Mouse (Mus musculus): Measurements from ENCODE around the gene Ankrd34a. TPM values are rescaled to one million over a fixed set of nuclear protein-coding genes. Genes with fewer than 3 reads are reported as not detected.

Gene Ankrd34a
- polyA plus RNA-seq, 1 experiment from 2014 or later = 2.7 TPM

DNA sequence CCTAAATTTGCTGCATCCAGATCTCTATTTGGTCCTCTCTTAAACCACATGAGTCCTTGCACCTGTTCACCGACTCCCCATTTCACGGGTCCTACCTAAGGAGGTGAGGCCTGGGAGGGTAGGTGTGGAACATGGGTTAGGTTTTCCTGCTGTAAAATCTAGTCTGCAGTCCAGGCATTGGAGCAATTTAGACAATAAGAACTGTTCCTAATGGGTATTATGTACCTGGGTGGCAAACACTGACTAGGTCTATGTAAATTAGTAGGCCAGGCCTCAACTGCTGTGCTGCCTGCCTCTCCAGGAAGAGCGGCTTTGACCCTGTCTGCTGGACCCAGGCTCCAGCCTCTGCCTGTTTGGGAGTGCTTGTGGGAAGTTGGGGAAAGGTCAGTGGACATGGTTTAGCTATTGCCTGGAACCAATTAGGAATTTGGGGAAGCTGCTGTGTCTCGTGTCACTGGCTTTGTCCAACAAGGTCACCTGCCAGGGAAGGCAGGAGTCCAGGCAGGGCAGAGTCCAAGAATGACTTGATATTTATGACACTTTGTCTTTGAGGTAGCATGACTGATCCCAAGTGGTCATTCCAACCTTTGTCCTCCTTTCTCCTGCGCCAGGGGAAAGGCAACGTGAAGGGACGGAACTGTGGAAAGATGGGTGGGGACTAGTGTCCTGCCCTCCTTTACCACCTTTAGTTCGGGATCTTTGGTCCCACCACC, 21.0 kb upstream of the Ankrd34a start:
- 82% methylated on average over 8 of the region's 8 CpGs for WGBS
- H3K4me3 ChIP-seq (replicated peaks; ENCODE audit: low read length) = no peak overlapping the region

DNA sequence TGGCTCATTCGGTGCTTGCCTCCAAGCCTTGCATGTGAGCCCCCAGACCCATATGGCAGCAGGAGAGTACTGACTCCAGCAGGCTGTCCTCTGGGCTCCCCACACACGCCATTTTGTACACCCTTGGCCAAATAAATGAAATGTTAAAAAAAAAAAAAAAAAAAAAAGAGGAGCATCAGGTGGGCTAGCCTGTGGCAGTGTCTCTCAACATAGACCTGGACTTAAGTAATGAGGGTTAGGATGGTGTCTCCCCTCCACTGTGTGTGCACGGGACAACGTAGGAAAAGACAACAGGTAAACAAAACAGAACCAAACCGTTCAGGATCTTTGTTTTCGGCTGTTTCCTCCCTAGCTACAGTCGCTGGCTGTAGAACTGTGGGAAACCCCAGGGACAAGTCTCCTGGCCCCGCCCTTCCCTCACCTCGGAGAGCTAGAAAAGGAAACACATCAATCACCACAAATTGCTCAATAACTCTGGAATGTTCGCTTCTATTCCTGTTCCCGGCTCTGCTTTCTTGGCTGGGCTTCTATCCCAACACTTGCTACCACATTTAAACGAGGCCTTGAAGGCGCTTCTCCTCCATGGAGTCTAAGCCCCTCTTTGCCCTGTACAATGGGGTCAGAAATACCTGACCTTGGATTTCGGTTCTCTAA, 20.3 kb upstream of the Ankrd34a start:
- no peaks in the 10 kb centered on the region for H3K9me3 ChIP-seq (replicated peaks; ENCODE audit: control insufficient read depth, low read length)
- no peaks in the 10 kb centered on the region for H3K36me3 ChIP-seq (ENCODE audit: control insufficient read depth, insufficient read depth, low read length)
- peak overlapping the region; percentile 52 for H3K4me2 ChIP-seq (ENCODE audit: low read depth, low read length)
- peaks cover 27% of the 10 kb centered on the region for H3K4me1 ChIP-seq (ENCODE audit: control insufficient read depth, insufficient read depth, low read length)
- H3K27me3 ChIP-seq (ENCODE audit: control insufficient read depth, insufficient read depth, low read length) = no peaks in the 10 kb centered on the region
- H3K4me3 ChIP-seq (replicated peaks; ENCODE audit: low read length) = peak overlapping the region; percentile 22
- WGBS = 22% methylated on average over 14 of the region's 14 CpGs
- peak overlapping the region; percentile 95 for H3K27ac ChIP-seq (ENCODE audit: low read length)
- H3K9ac ChIP-seq (ENCODE audit: low read length) = peak overlapping the region; percentile 54
- ATAC-seq (ENCODE audit: insufficient read depth, low FRiP score) = peak; percentile 59

More for the DNA sequence above, 21.0 kb upstream of the Ankrd34a start:
- Histone ChIP-seq H3K27ac (ENCODE audit: low read length) (peak overlapping the region; percentile 95), H3K9me3 (replicated peaks; ENCODE audit: control insufficient read depth, low read length) (no peaks in the 10 kb centered on the region), H3K4me1 (ENCODE audit: control insufficient read depth, insufficient read depth, low read length) (peaks cover 24% of the 10 kb centered on the region), H3K9ac (ENCODE audit: low read length) (0 out of 2 replicates have a peak overlapping the region, but pooled peaks have one; percentile 11), H3K4me2 (ENCODE audit: low read depth, low read length) (no peak overlapping the region; the same call in 1 of the 2 replicates), H3K27me3 (ENCODE audit: control insufficient read depth, insufficient read depth, low read length) (no peaks in the 10 kb centered on the region), H3K36me3 (ENCODE audit: control insufficient read depth, insufficient read depth, low read length) (no peaks in the 10 kb centered on the region)
- ATAC-seq (ENCODE audit: insufficient read depth, low FRiP score) = no peak

DNA sequence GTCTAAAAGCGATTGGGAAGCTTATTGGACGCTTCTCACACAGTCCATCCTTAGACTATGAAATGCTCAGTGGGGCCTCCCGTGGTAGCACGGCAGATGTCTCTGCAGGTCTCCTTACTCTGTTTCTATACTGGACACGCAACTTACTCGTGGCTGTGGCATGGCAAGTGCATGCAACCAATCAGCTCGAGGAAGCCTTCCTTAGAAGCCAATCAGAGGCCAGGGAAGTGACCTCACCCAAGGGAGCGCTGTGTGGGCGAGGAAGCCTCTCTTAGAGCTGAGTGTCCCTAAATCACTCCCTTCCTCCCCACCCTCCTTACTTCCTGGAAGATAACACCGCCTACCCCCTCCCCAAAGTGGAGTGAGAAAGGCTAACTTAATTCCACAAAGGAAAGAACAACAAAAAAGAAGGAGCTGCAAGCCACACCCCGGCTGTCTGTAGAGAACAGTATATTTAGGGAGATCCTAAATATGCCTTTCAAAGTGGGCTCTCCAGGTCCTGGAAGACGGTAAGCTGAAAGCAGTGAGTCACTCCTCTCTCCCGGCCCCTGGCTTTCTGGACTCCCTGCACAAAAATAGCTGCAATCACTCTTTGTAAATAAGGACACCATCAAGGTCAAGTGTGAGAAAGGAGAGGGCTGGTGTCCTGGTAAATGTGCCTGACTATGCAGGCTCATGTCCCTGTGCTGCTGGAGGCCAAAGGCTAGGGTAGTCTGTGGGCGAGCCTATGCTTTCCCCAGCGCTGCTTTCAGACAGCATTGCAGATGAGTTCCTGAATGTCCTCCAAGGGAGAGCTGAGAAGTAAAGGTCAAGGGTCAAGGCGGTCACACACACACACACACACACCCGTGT, 19.5 kb upstream of the Ankrd34a start, which contains the start of gene Gm16253:
Gene Gm16253 (plus strand): TSS at position 295 of the 852 bp plus-strand sequence.
- H3K27ac ChIP-seq (ENCODE audit: low read length) = peak within 1 kb of the TSS; percentile 95
- H3K9me3 ChIP-seq (replicated peaks; ENCODE audit: control insufficient read depth, low read length) = no peaks in the 10 kb centered on the region
- H3K4me1 ChIP-seq (ENCODE audit: control insufficient read depth, insufficient read depth, low read length) = peaks cover 27% of the 10 kb centered on the region
- no peaks in the 10 kb centered on the region for H3K36me3 ChIP-seq (ENCODE audit: control insufficient read depth, insufficient read depth, low read length)
- peak within 1 kb of the TSS; percentile 55 for H3K9ac ChIP-seq (ENCODE audit: low read length)
- peak; percentile 92 for ATAC-seq (ENCODE audit: insufficient read depth, low FRiP score)
- WGBS = 13% methylated on average over 17 of the region's 17 CpGs
- H3K4me2 ChIP-seq (ENCODE audit: low read depth, low read length) = peak within 1 kb of the TSS; percentile 52
- H3K27me3 ChIP-seq (ENCODE audit: control insufficient read depth, insufficient read depth, low read length) = no peaks in the 10 kb centered on the region
- H3K4me3 ChIP-seq (replicated peaks; ENCODE audit: low read length) = peak within 1 kb of the TSS; percentile 22

DNA sequence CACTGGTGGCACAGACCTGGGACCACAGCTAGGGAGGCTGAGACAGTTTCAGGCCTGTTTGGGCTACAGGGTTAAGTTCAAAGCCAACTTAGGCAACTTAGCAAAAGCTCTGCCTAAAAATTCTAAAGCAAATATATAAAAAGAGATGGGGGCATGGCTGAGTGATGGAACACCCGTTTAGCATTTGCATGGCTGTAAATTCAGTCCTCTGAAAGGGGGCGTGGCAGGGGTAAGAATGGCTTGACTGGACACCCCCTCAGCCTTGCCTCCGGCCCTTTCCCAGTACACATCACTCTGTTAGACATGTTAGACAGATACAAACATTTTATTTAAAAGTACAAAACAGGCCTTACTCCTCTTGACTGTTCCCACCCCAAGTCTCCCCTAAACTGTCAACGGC, 18.9 kb upstream of the Ankrd34a start:
- Histone ChIP-seq H3K4me1 (ENCODE audit: control insufficient read depth, insufficient read depth, low read length) (peaks cover 27% of the 10 kb centered on the region), H3K36me3 (ENCODE audit: control insufficient read depth, insufficient read depth, low read length) (no peaks in the 10 kb centered on the region), H3K9me3 (replicated peaks; ENCODE audit: control insufficient read depth, low read length) (no peaks in the 10 kb centered on the region), H3K27ac (ENCODE audit: low read length) (peak overlapping the region; percentile 95), H3K4me2 (ENCODE audit: low read depth, low read length) (peak overlapping the region; percentile 52), H3K27me3 (ENCODE audit: control insufficient read depth, insufficient read depth, low read length) (no peaks in the 10 kb centered on the region), H3K4me3 (replicated peaks; ENCODE audit: low read length) (no peak overlapping the region), H3K9ac (ENCODE audit: low read length) (peak overlapping the region; percentile 55)
- no peak for ATAC-seq (ENCODE audit: insufficient read depth, low FRiP score)
- 73% methylated on average over 4 of the region's 4 CpGs for WGBS

DNA sequence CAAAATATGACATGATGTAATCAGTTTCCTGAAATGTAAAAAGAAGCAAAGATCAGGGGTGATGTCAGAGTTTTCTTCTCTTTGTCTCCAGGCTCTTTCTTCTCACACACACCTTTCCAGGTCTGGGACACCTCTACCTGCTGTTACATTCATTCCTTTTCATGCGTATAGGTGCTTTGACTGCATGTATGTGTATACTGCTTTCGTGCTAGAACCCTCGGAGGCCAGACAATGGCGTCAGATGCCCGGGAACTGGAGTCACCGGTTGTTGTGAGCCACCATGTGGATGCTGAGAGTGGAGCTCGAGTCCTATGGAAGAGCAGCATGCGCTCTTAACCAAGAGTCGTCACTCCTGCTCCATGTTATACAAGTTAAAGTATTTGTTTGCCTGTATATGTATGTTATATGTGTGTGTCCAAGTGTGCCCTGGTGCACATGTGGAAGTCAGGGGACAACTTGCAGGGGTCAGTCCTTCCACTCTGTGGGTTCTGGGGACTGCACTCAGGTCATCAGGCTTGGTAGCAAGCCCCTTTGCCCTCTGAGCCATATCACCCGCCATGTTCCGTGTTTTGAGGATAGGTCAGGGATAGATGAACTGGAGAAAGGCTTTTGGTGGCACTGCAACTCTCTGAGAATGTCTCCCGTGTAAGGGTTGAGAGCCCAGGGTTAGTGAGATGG, 17.7 kb upstream of the Ankrd34a start:
- H3K27ac ChIP-seq (ENCODE audit: low read length) = no peak overlapping the region
- 83% methylated on average over 12 of the region's 12 CpGs for WGBS
- H3K9ac ChIP-seq (ENCODE audit: low read length) = no peak overlapping the region
- no peak overlapping the region for H3K4me3 ChIP-seq (replicated peaks; ENCODE audit: low read length)
- peaks cover 27% of the 10 kb centered on the region for H3K4me1 ChIP-seq (ENCODE audit: control insufficient read depth, insufficient read depth, low read length)
- ATAC-seq (ENCODE audit: insufficient read depth, low FRiP score) = no peak
- H3K36me3 ChIP-seq (ENCODE audit: control insufficient read depth, insufficient read depth, low read length) = no peaks in the 10 kb centered on the region
- no peaks in the 10 kb centered on the region for H3K9me3 ChIP-seq (replicated peaks; ENCODE audit: control insufficient read depth, low read length)
- no peak overlapping the region for H3K4me2 ChIP-seq (ENCODE audit: low read depth, low read length)
- H3K27me3 ChIP-seq (ENCODE audit: control insufficient read depth, insufficient read depth, low read length) = no peaks in the 10 kb centered on the region

DNA sequence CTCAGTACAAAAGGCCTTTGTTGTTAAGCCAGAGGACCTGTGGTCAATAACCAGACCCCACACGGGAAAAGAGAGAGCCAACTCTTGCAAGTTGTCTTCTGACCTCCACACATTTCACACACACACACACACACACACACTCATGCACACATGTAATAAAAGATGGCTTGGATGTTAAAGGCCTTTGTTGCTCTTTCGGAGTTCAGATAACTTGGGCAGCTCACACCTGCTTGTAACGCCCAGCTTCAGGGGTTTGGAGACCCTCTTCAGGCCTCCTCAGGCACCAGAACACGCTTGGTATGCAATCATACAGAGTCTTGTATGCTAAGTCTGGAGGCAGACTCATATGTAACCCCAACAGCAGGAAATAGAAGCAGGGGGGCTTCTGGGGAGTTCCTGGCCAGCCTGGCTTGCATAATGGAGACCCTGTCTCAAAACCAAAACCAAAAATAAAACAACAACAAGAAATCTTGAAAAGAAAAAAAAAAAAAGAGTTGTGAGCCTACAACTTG, 17.1 kb upstream of the Ankrd34a start:
- peaks cover 27% of the 10 kb centered on the region for H3K4me1 ChIP-seq (ENCODE audit: control insufficient read depth, insufficient read depth, low read length)
- no peaks in the 10 kb centered on the region for H3K27me3 ChIP-seq (ENCODE audit: control insufficient read depth, insufficient read depth, low read length)
- no peaks in the 10 kb centered on the region for H3K9me3 ChIP-seq (replicated peaks; ENCODE audit: control insufficient read depth, low read length)
- no peaks in the 10 kb centered on the region for H3K36me3 ChIP-seq (ENCODE audit: control insufficient read depth, insufficient read depth, low read length)
- WGBS = 78% methylated on average over 4 of the region's 4 CpGs
- no peak overlapping the region for H3K27ac ChIP-seq (ENCODE audit: low read length)
- H3K4me2 ChIP-seq (ENCODE audit: low read depth, low read length) = no peak overlapping the region
- no peak overlapping the region for H3K9ac ChIP-seq (ENCODE audit: low read length)
- no peak for ATAC-seq (ENCODE audit: insufficient read depth, low FRiP score)
- H3K4me3 ChIP-seq (replicated peaks; ENCODE audit: low read length) = no peak overlapping the region

DNA sequence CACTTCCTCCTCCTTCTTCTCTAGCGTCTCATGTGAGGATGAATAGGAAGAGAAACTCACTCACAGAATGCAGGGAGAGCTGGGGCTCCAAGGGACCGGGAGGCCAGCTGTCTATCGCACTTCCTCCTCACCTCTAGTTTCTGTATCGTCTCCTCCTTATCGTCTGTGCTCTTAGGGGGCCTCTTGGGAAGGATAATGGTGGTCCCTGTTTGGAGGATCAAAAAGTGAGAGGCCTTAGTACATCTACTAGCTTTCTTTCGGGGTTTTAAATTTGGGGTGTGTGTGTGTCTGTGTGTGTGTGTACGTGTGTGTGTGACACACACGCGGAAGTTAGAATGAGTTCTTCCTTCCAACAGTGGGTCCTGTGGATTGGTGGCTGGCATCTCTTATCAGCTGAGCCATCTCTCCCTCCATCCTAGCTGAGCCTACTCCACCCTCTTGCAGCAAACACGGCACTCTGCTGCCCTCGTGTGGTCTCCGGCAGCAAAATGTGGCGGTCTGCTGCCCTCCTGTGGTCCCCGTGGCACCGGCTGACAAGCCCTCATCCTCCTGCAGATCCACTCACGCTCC, 16.5 kb upstream of the Ankrd34a start:
- H3K4me1 ChIP-seq (ENCODE audit: control insufficient read depth, insufficient read depth, low read length) = peaks cover 27% of the 10 kb centered on the region
- H3K4me3 ChIP-seq (replicated peaks; ENCODE audit: low read length) = peak overlapping the region; percentile 28
- ATAC-seq (ENCODE audit: insufficient read depth, low FRiP score) = peak; percentile 51; the same call in 1 of the 2 replicates
- peak overlapping the region; percentile 68 for H3K9ac ChIP-seq (ENCODE audit: low read length)
- WGBS = 14% methylated on average over 16 of the region's 16 CpGs
- no peaks in the 10 kb centered on the region for H3K36me3 ChIP-seq (ENCODE audit: control insufficient read depth, insufficient read depth, low read length)
- no peaks in the 10 kb centered on the region for H3K27me3 ChIP-seq (ENCODE audit: control insufficient read depth, insufficient read depth, low read length)
- H3K4me2 ChIP-seq (ENCODE audit: low read depth, low read length) = peak overlapping the region; percentile 47
- H3K27ac ChIP-seq (ENCODE audit: low read length) = no peak overlapping the region
- H3K9me3 ChIP-seq (replicated peaks; ENCODE audit: control insufficient read depth, low read length) = no peaks in the 10 kb centered on the region

DNA sequence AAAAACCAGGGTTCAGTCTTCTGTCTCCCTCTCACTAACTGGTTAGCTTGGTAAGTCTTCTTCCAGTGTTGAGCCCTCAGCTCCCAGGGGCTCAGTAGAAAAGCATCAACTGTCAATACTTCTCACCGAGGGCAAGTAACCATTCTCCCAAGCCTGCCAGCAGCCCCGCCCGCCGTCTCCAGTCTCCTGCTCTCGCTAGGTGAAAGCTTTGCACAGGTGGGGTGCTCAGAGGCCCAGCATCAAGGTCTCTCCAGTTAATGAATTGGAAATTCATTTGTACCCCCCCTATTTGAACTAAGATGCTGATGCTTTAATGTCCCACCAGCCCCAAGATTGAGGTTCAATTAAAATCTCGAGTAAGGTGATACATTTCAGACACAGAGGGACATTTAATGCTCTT, 15.3 kb upstream of the Ankrd34a start:
- Histone ChIP-seq H3K4me2 (ENCODE audit: low read depth, low read length) (no peak overlapping the region), H3K27ac (ENCODE audit: low read length) (no peak overlapping the region), H3K9ac (ENCODE audit: low read length) (peak overlapping the region; percentile 68; the same call in 1 of the 2 replicates), H3K4me1 (ENCODE audit: control insufficient read depth, insufficient read depth, low read length) (peaks cover 22% of the 10 kb centered on the region), H3K4me3 (replicated peaks; ENCODE audit: low read length) (no peak overlapping the region), H3K9me3 (replicated peaks; ENCODE audit: control insufficient read depth, low read length) (no peaks in the 10 kb centered on the region), H3K27me3 (ENCODE audit: control insufficient read depth, insufficient read depth, low read length) (no peaks in the 10 kb centered on the region), H3K36me3 (ENCODE audit: control insufficient read depth, insufficient read depth, low read length) (no peaks in the 10 kb centered on the region)
- ATAC-seq (ENCODE audit: insufficient read depth, low FRiP score) = no peak
- WGBS = 58% methylated on average over 6 of the region's 6 CpGs
